Mouse (Mus musculus): ENCODE data around the gene Mettl14. TPM values are rescaled to one million over a fixed set of nuclear protein-coding genes. Genes with fewer than 3 reads are reported as not detected.

Mettl14 gene
- total and polyA plus RNA-seq, 3 experiments, result 6.0 to 13.3 (median 8.7) TPM

DNA sequence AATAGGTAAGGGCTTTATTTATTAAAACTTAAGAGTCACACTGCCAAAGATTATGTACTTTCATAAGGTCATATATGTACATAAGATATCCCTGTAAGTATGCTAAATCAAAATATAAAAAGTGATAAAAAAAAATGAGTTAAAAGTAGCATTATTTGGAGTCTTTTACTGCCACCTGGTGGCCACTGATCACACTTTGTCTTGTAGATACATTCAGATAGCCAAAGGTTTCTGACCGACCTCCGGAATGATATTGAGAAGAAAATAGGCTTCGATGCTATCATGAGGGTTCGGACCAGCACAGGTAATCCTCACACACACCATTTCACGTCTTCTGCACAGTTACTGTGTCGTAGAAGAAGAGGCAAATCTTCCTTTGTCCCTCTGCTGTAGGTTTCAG, 32.7 kb downstream of the Mettl14 start:
- dilution Hi-C loops (cut with MboI; ENCODE audit: extremely low pct_ligation_motif_present, extremely low pct_unique_long_range_greater_than_20kb, low sequenced_read_pairs) (no loop called here), in situ Hi-C loops (cut with MboI; ENCODE audit: low pct_ligation_motif_present, low pct_unique_long_range_greater_than_20kb, low sequenced_read_pairs) (loop anchor here (10.0 kb wide), 1 partner anchor 178 kb away; no protein-coding TSS in a partner anchor)
- peaks cover 52 to 80% of the 10 kb centered on the region in 2 experiments for H3K36me3 ChIP-seq (replicated peaks in 1 of 2; ENCODE audit: control insufficient read depth in 1 of 2, insufficient read depth in 1 of 2, low read length in 1 of 2)

DNA sequence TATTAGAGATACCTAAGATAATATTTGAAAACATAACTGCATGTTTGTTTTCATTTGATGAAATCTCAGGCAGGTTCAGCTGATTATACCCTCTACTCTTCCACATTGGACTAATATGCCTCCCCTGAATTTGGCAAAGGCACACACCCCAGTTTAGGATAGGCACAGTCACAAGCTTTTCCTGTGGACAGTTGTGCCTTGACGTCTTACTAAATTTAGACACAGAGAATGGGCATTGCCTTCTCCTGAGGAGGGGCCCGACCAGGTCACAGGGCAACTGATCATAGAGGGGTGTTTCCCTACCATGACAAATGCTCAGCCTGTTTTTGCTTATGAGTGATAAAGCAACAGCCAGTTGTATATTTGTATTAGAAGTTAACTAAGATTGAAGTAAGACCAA, 34.4 kb downstream of the Mettl14 start:
- no peak for DNase-seq (ENCODE audit: extremely low read depth)
- Histone ChIP-seq H3K79me2 (replicated peaks; ENCODE audit: control insufficient read depth, extremely low read depth, insufficient read depth, poor library complexity, severe bottlenecking) (no peaks in the 10 kb centered on the region; the same call in none of the 2 replicates), H3K27ac (ENCODE audit: insufficient read depth, low read depth) (no peak overlapping the region), H3K4me3 (replicated peaks in 1 of 3; ENCODE audit: low read depth in 2 of 3, low read length in 2 of 3, poor library complexity in 1 of 3) (no peak overlapping the region), H3K9me3 (replicated peaks; ENCODE audit: low read length) (peaks cover 1% of the 10 kb centered on the region), H3K4me1 (ENCODE audit: control insufficient read depth in 1 of 2, insufficient read depth in 2 of 2) (peaks cover 14 to 70% of the 10 kb centered on the region in 2 experiments), H3K9ac (ENCODE audit: insufficient read depth, low read depth) (no peak overlapping the region), H3K4me2 (ENCODE audit: insufficient read depth, low read depth, poor library complexity, severe bottlenecking) (no peak overlapping the region), H3K36me3 (replicated peaks in 1 of 2; ENCODE audit: control insufficient read depth in 1 of 2, insufficient read depth in 1 of 2, low read length in 1 of 2) (peaks cover 44 to 72% of the 10 kb centered on the region in 2 experiments), H3K27me3 (replicated peaks) (no peaks in the 10 kb centered on the region)
- in situ Hi-C loops (cut with MboI; ENCODE audit: low pct_ligation_motif_present, low pct_unique_long_range_greater_than_20kb, low sequenced_read_pairs) (loop anchor here (10.0 kb wide), 1 partner anchor 177 kb away; no protein-coding TSS in a partner anchor), dilution Hi-C loops (cut with MboI; ENCODE audit: extremely low pct_ligation_motif_present, extremely low pct_unique_long_range_greater_than_20kb, low sequenced_read_pairs) (no loop called here)
- TF ChIP-seq KAT2A (IDR thresholded peaks at IDR 0.05; ENCODE audit: insufficient replicate concordance, low read length), result no peak
- no peak for TF ChIP-seq MXI1 (IDR thresholded peaks at IDR 0.05; ENCODE audit: low read depth, low read length)
- no peak for TF ChIP-seq USF2 (conservative IDR thresholded peaks at IDR 0.05; ENCODE audit: low read depth, low read length)
- no peak for TF ChIP-seq ZMIZ1 (IDR thresholded peaks at IDR 0.05; ENCODE audit: low read depth, low read length)
- no peak for TF ChIP-seq POLR2A (IDR thresholded peaks at IDR 0.05; ENCODE audit: low read depth, low read length)
- no peak for TF ChIP-seq MEF2A (IDR thresholded peaks at IDR 0.05; ENCODE audit: borderline replicate concordance, low read depth, low read length)
- no peak for TF ChIP-seq NELFE (IDR thresholded peaks at IDR 0.05; ENCODE audit: low read depth, low read length)
- no peak for TF ChIP-seq SMC3 (IDR thresholded peaks at IDR 0.05; ENCODE audit: low read depth, low read length)
- TF ChIP-seq TBP (conservative IDR thresholded peaks at IDR 0.05; ENCODE audit: low read depth, low read length), result no peak
- no peak for TF ChIP-seq JUND (conservative IDR thresholded peaks at IDR 0.05; ENCODE audit: low read depth, low read length)
- no peak for TF ChIP-seq PAX5 (IDR thresholded peaks at IDR 0.05; ENCODE audit: low read length)
- no peak for TF ChIP-seq JUN (IDR thresholded peaks at IDR 0.05; ENCODE audit: insufficient read depth, low read depth, low read length)
- no peak for TF ChIP-seq ETS1 (conservative IDR thresholded peaks at IDR 0.05; ENCODE audit: low read depth, low read length)
- TF ChIP-seq MAFK (IDR thresholded peaks at IDR 0.05; ENCODE audit: insufficient replicate concordance, low read length), result no peak
- TF ChIP-seq CHD2 (IDR thresholded peaks at IDR 0.05; ENCODE audit: low read length), result no peak

More for the DNA sequence above, 32.7 kb downstream of the Mettl14 start:
- TF ChIP-seq E2F4 (IDR thresholded peaks at IDR 0.05; ENCODE audit: insufficient replicate concordance, low read depth, low read length), result no peak
- TF ChIP-seq GABPA (IDR thresholded peaks at IDR 0.05; ENCODE audit: insufficient replicate concordance, low read depth, low read length), result no peak
- TF ChIP-seq MXI1 (IDR thresholded peaks at IDR 0.05; ENCODE audit: low read depth, low read length), result no peak
- no peak for TF ChIP-seq TBP (conservative IDR thresholded peaks at IDR 0.05; ENCODE audit: low read depth, low read length)
- TF ChIP-seq IRF4 (IDR thresholded peaks at IDR 0.05; ENCODE audit: low read depth, low read length), result no peak
- TF ChIP-seq ZMIZ1 (IDR thresholded peaks at IDR 0.05; ENCODE audit: low read depth, low read length), result no peak
- peak; percentile 65 for TF ChIP-seq SMC3 (IDR thresholded peaks at IDR 0.05; ENCODE audit: low read depth, low read length)
- TF ChIP-seq BHLHE40 (IDR thresholded peaks at IDR 0.05; ENCODE audit: low read depth, low read length), result no peak
- TF ChIP-seq PAX5 (IDR thresholded peaks at IDR 0.05; ENCODE audit: low read length), result no peak
- no peak for TF ChIP-seq JUND (conservative IDR thresholded peaks at IDR 0.05; ENCODE audit: low read depth, low read length)
- no peak for TF ChIP-seq SIN3A (IDR thresholded peaks at IDR 0.05; ENCODE audit: low read length)
- TF ChIP-seq JUN (IDR thresholded peaks at IDR 0.05; ENCODE audit: insufficient read depth, low read depth, low read length), result no peak
- no peak for TF ChIP-seq TCF12 (IDR thresholded peaks at IDR 0.05; ENCODE audit: low read depth, low read length)
- TF ChIP-seq RAD21 (IDR thresholded peaks at IDR 0.05; ENCODE audit: low read depth, low read length), result peak; percentile 73
- TF ChIP-seq MYC (IDR thresholded peaks at IDR 0.05; ENCODE audit: low read depth, low read length), result no peak
- TF ChIP-seq ZC3H11A (IDR thresholded peaks at IDR 0.05; ENCODE audit: low read depth, low read length), result no peak
- TF ChIP-seq ELF1 (IDR thresholded peaks at IDR 0.05; ENCODE audit: low read depth, low read length), result no peak
- peak; percentile 90 for TF ChIP-seq ZNF384 (IDR thresholded peaks at IDR 0.05; ENCODE audit: low read depth, low read length)
- no peak for TF ChIP-seq MAFK (IDR thresholded peaks at IDR 0.05; ENCODE audit: insufficient replicate concordance, low read length)
- peak; percentile 45 to 71; a peak in 3 of 4 replicates for TF ChIP-seq CTCF (conservative IDR thresholded peaks at IDR 0.05 in 1 of 2, IDR thresholded peaks at IDR 0.05 in 1 of 2; ENCODE audit: low read depth in 2 of 2, low read length in 2 of 2)
- no peak overlapping the region for H3K9ac ChIP-seq (ENCODE audit: insufficient read depth, low read depth)
- H3K27me3 ChIP-seq (replicated peaks), result no peaks in the 10 kb centered on the region
- no peaks in the 10 kb centered on the region; the same call in 1 of the 2 replicates for H3K79me2 ChIP-seq (replicated peaks; ENCODE audit: control insufficient read depth, extremely low read depth, insufficient read depth, poor library complexity, severe bottlenecking)
- H3K4me3 ChIP-seq (replicated peaks in 1 of 3; ENCODE audit: low read depth in 2 of 3, low read length in 2 of 3, poor library complexity in 1 of 3), result no peak overlapping the region
- no peak overlapping the region for H3K27ac ChIP-seq (ENCODE audit: insufficient read depth, low read depth)
- H3K4me1 ChIP-seq (ENCODE audit: control insufficient read depth in 1 of 2, insufficient read depth in 2 of 2), result peaks cover 18 to 77% of the 10 kb centered on the region in 2 experiments
- DNase-seq (ENCODE audit: extremely low read depth), result peak; percentile 72
- H3K9me3 ChIP-seq (replicated peaks; ENCODE audit: low read length), result no peaks in the 10 kb centered on the region
- no peak overlapping the region for H3K4me2 ChIP-seq (ENCODE audit: insufficient read depth, low read depth, poor library complexity, severe bottlenecking)
